8 mouse cellular contexts compared by ENCODE assay signal in genomic region chr11:94161267-94161646, GRCm38 (mm10). TPM values are rescaled to one million over a fixed set of nuclear protein-coding genes. Genes with fewer than 3 reads are reported as not detected.
DNase-seq lines count a peak whose midpoint lies in the region; ATAC-seq and TF ChIP-seq lines count a peak whose summit lies in the region.

No protein-coding gene starts in this region.

- peak overlapping the region; percentile 55 for H3K4me2 ChIP-seq in heart, embryonic 16.5 days (ENCODE audit: low read depth, low read length)
- peak overlapping the region; percentile 36; the same call in 1 of the 2 replicates for H3K4me2 ChIP-seq in lung, postnatal 0 days (replicated peaks; ENCODE audit: low read depth, low read length)

- H3K36me3 ChIP-seq in heart, embryonic 16.5 days (ENCODE audit: control insufficient read depth, insufficient read depth), result no peaks in the 10 kb centered on the region
- H3K36me3 ChIP-seq in lung, postnatal 0 days (ENCODE audit: insufficient read depth, low read length), result no peaks in the 10 kb centered on the region
- no peaks in the 10 kb centered on the region for H3K36me3 ChIP-seq in small intestine, adult 2 months (ENCODE audit: control insufficient read depth, insufficient read depth, low read length)

- no peaks in the 10 kb centered on the region for H3K9me3 ChIP-seq in heart, embryonic 16.5 days (replicated peaks; ENCODE audit: control insufficient read depth, low read length)
- no peaks in the 10 kb centered on the region for H3K9me3 ChIP-seq in lung, postnatal 0 days (ENCODE audit: low read length)

- no peak overlapping the region for H3K4me3 ChIP-seq in heart, embryonic 16.5 days (ENCODE audit: low read length)
- H3K4me3 ChIP-seq in lung, postnatal 0 days (ENCODE audit: low read depth, low read length), result no peak overlapping the region
- peak overlapping the region; percentile 48 for H3K4me3 ChIP-seq in small intestine, adult 2 months (ENCODE audit: low read depth, low read length)

- H3K9ac ChIP-seq in heart, embryonic 16.5 days (ENCODE audit: low read length), result peak overlapping the region; percentile 45
- no peak overlapping the region for H3K9ac ChIP-seq in lung, postnatal 0 days (replicated peaks; ENCODE audit: low read depth)

- peak; percentile 41; the same call in 1 of the 2 replicates for TF ChIP-seq EP300 in lung, postnatal 0 days (IDR thresholded peaks at IDR 0.05)

- peak; percentile 31; the same call in 1 of the 2 replicates for TF ChIP-seq POLR2A in small intestine, adult 2 months (IDR thresholded peaks at IDR 0.05; ENCODE audit: low read depth, low read length)

- H3K4me1 ChIP-seq in heart, embryonic 16.5 days (ENCODE audit: control insufficient read depth, insufficient read depth, low read length), result peaks cover 30% of the 10 kb centered on the region
- H3K4me1 ChIP-seq in lung, postnatal 0 days (ENCODE audit: insufficient read depth, low read depth, low read length), result peaks cover 5% of the 10 kb centered on the region; the same call in 1 of the 2 replicates
- H3K4me1 ChIP-seq in small intestine, adult 2 months (ENCODE audit: control insufficient read depth, insufficient read depth, insufficient read length, low read length), result peaks cover 51% of the 10 kb centered on the region

- WGBS in heart, embryonic 16.5 days, result 31% methylated on average over 9 of the region's 9 CpGs
- 34% methylated on average over 9 of the region's 9 CpGs for WGBS in lung, postnatal 0 days
- WGBS in small intestine, adult 2 months, result 6% methylated on average over 9 of the region's 9 CpGs

- H3K27me3 ChIP-seq in heart, embryonic 16.5 days (ENCODE audit: control insufficient read depth, insufficient read depth, low read length), result no peaks in the 10 kb centered on the region
- no peaks in the 10 kb centered on the region for H3K27me3 ChIP-seq in lung, postnatal 0 days (replicated peaks; ENCODE audit: insufficient read depth, low read length)
- H3K27me3 ChIP-seq in small intestine, adult 2 months (ENCODE audit: control insufficient read depth, insufficient read depth, low read length), result no peaks in the 10 kb centered on the region

- TF ChIP-seq CTCF in lung, postnatal 0 days (IDR thresholded peaks at IDR 0.05), result no peak
- TF ChIP-seq CTCF in small intestine, adult 2 months (IDR thresholded peaks at IDR 0.05; ENCODE audit: extremely low read depth, insufficient read length, insufficient replicate concordance, low read depth, low read length), result no peak

- peak; percentile 79 for DNase-seq in urinary bladder, postnatal 14 days (ENCODE audit: low spot score)
- DNase-seq in urinary bladder, postnatal 10 days (ENCODE audit: low spot score), result no peak
- peak; percentile 39 for DNase-seq in embryo, embryonic 9.5 days (ENCODE audit: extremely low spot score)
- peak; percentile 80 for DNase-seq in kidney, postnatal 10 days
- DNase-seq in lung, postnatal 0 days (ENCODE audit: low spot score), result peak; percentile 86
- DNase-seq in thymus, postnatal 25 days, result no peak

- ATAC-seq in heart, embryonic 16.5 days (replicated peaks; ENCODE audit: extremely low read depth, insufficient read depth, low FRiP score), result 0 out of 2 replicates have a peak, but pooled peaks have one; percentile 26
- peak; percentile 67 for ATAC-seq in lung, postnatal 0 days

- peak overlapping the region; percentile 81 for H3K27ac ChIP-seq in heart, embryonic 16.5 days (ENCODE audit: low read length)
- H3K27ac ChIP-seq in lung, postnatal 0 days (ENCODE audit: low read length), result peak overlapping the region; percentile 71
- H3K27ac ChIP-seq in small intestine, adult 2 months (ENCODE audit: insufficient read depth, low read depth, low read length), result peak overlapping the region; percentile 100

RNA-seq across cellular contexts. Expression of gene Tob1, which starts 50.0 kb away (rescaled TPM):
- polyA plus RNA-seq in heart, embryonic 16.5 days (2015; fragmentation: Nextera tagmentation; extraction: Ambion mirVana), result 35.7 and 41.2 TPM in 2 replicates
- polyA plus RNA-seq in lung, postnatal 0 days (2015; fragmentation: Nextera tagmentation; extraction: Ambion mirVana), result 43.9 and 46.0 TPM in 2 replicates
- 80.2 and 180 TPM in 2 replicates for polyA plus RNA-seq in small intestine, adult 2 months (2012; rRNA removed)

Comparison
In these comparisons a context has a peak if more than half of its experiments do, and no peak if none do; other contexts are left out.
1. DNase-seq: peak in urinary bladder, postnatal 14 days (single experiment), embryo, embryonic 9.5 days (single experiment), kidney, postnatal 10 days (single experiment) and lung, postnatal 0 days (single experiment); none in urinary bladder, postnatal 10 days (single experiment) and thymus, postnatal 25 days (single experiment).
2. Peak in every context shown above with its lines, with median percentiles within 50 percentile points of each other: H3K27ac ChIP-seq.